Mouse (Mus musculus) forebrain, embryonic 11.5 days (tissue): ENCODE measurements around the gene Mxra7. TPM values are rescaled to one million over a fixed set of nuclear protein-coding genes. Genes with fewer than 3 reads are reported as not detected.

Source experiments
- ATAC-seq: fragments of 200-750 bp; cut with Nextera tagmentation; replicated peaks from 2 replicates; pipeline ENCODE4 v1.8.0; 2017; ENCODE audit warnings: moderate TSS enrichment; ENCODE audit not compliant: low FRiP score
- DNase-seq: peaks from one replicate; pipeline ENCODE4 v3.0.0-alpha.2; 2017; ENCODE audit warnings: low spot score
- H3K27ac ChIP-seq: fragments of 300-500 bp; sonication (generic); 2 replicates; pipeline ENCODE4 v1.5.1; 2014; ENCODE audit warnings: low read depth, low read length
- H3K27me3 ChIP-seq: fragments of 300-500 bp; sonication (generic); 2 replicates; pipeline ENCODE4 v1.6.1; 2014; ENCODE audit warnings: mild to moderate bottlenecking, low read length, mixed read lengths; ENCODE audit not compliant: control insufficient read depth, insufficient read depth
- H3K36me3 ChIP-seq: fragments of 300-500 bp; sonication (generic); 2 replicates; pipeline ENCODE4 v1.6.1; 2014; ENCODE audit warnings: mild to moderate bottlenecking, low read length, moderate library complexity, mixed read lengths; ENCODE audit not compliant: control insufficient read depth, insufficient read depth
- H3K4me1 ChIP-seq: fragments of 300-500 bp; sonication (generic); replicated peaks from 2 replicates; pipeline ENCODE4 v1.6.1; 2014; ENCODE audit warnings: low read length, mixed read lengths; ENCODE audit not compliant: control insufficient read depth, insufficient read depth
- H3K4me2 ChIP-seq: fragments of 300-500 bp; sonication (generic); 2 replicates; pipeline ENCODE4 v1.6.1; 2014; ENCODE audit warnings: low read depth, mild to moderate bottlenecking, low read length, moderate library complexity, mixed read lengths; ENCODE audit not compliant: severe bottlenecking
- H3K4me3 ChIP-seq: fragments of 300-500 bp; sonication (generic); 2 replicates; pipeline ENCODE4 v1.5.1; 2014; ENCODE audit warnings: low read depth, low read length
- H3K9ac ChIP-seq: fragments of 300-500 bp; sonication (generic); 2 replicates; pipeline ENCODE4 v1.6.1; 2014; ENCODE audit warnings: low read length
- H3K9me3 ChIP-seq: fragments of 300-500 bp; sonication (generic); 2 replicates; pipeline ENCODE4 v1.6.1; 2016; ENCODE audit warnings: low read length, mixed read lengths; ENCODE audit not compliant: control insufficient read depth
- WGBS: fragments of 180-500 bp; shearing (Covaris S2); extraction: QIAGEN DNeasy Blood & Tissue Kit; methylation state at CpG from one replicate; pipeline ENCODE4 v1.1.7; 2014; 5-methylcytosine and 5-hydroxymethylcytosine counted together
- polyA plus RNA-seq: library from polyadenylated mRNA; unstranded; fragments of >200 nt; fragmentation: Nextera tagmentation; extraction: Ambion mirVana; gene quantifications from 2 replicates; pipeline ENCODE4 v1.2.1, GENCODE M21; 2014

Mxra7 gene
- polyA plus RNA-seq, 1 experiment from 2014 or later, result 16.8 TPM

GRCm38 (mm10) chr11:116818722-116819121 lies 9.1 kb downstream of the Mxra7 start:
- no peaks in the 10 kb centered on the region for H3K9me3 ChIP-seq
- ATAC-seq (no peak), DNase-seq (no peak)
- H3K27ac ChIP-seq, result no peak overlapping the region
- H3K4me3 ChIP-seq, result no peak overlapping the region
- no peak overlapping the region for H3K9ac ChIP-seq
- H3K36me3 ChIP-seq, result no peaks in the 10 kb centered on the region
- H3K4me1 ChIP-seq, result peaks cover 13% of the 10 kb centered on the region
- H3K4me2 ChIP-seq, result no peak overlapping the region
- 76% methylated on average over 8 of the region's 8 CpGs for WGBS
- no peaks in the 10 kb centered on the region for H3K27me3 ChIP-seq

GRCm38 (mm10) chr11:116817567-116817966 lies 10.3 kb downstream of the Mxra7 start:
- H3K9ac ChIP-seq, result no peak overlapping the region
- no peak overlapping the region for H3K4me2 ChIP-seq
- H3K36me3 ChIP-seq, result no peaks in the 10 kb centered on the region
- H3K9me3 ChIP-seq, result no peaks in the 10 kb centered on the region
- no peak overlapping the region for H3K27ac ChIP-seq
- WGBS, result 95% methylated on average over 5 of the region's 5 CpGs
- ATAC-seq (no peak), DNase-seq (peak; percentile 30)
- H3K27me3 ChIP-seq, result no peaks in the 10 kb centered on the region
- H3K4me1 ChIP-seq, result peaks cover 23% of the 10 kb centered on the region
- no peak overlapping the region for H3K4me3 ChIP-seq

GRCm38 (mm10) chr11:116816769-116817168 lies 11.1 kb downstream of the Mxra7 start:
- Histone ChIP-seq H3K9ac (no peak overlapping the region), H3K4me3 (no peak overlapping the region), H3K27ac (no peak overlapping the region), H3K4me1 (peaks cover 23% of the 10 kb centered on the region), H3K4me2 (no peak overlapping the region), H3K27me3 (no peaks in the 10 kb centered on the region), H3K36me3 (no peaks in the 10 kb centered on the region), H3K9me3 (no peaks in the 10 kb centered on the region)
- ATAC-seq, result no peak
- peak; percentile 48 for DNase-seq
- 83% methylated on average over 5 of the region's 5 CpGs for WGBS

GRCm38 (mm10) chr11:116814884-116815415 lies 12.9 kb downstream of the Mxra7 start:
- DNase-seq, result no peak
- no peak for ATAC-seq

GRCm38 (mm10) chr11:116814076-116814883 lies 13.6 kb downstream of the Mxra7 start:
- Histone ChIP-seq H3K36me3 (no peaks in the 10 kb centered on the region), H3K27me3 (no peaks in the 10 kb centered on the region), H3K27ac (peak overlapping the region; percentile 80), H3K4me1 (peaks cover 36% of the 10 kb centered on the region), H3K9me3 (no peaks in the 10 kb centered on the region), H3K4me3 (no peak overlapping the region), H3K4me2 (no peak overlapping the region; the same call in 1 of the 2 replicates), H3K9ac (peak overlapping the region; percentile 33)
- WGBS, result 5% methylated on average over 20 of the region's 20 CpGs
- no peak for ATAC-seq
- DNase-seq, result peak; percentile 72

More at GRCm38 (mm10) chr11:116814884-116815415, 12.9 kb downstream of the Mxra7 start:
- Histone ChIP-seq H3K4me1 (peaks cover 36% of the 10 kb centered on the region), H3K4me2 (no peak overlapping the region; the same call in 1 of the 2 replicates), H3K4me3 (no peak overlapping the region), H3K9me3 (no peaks in the 10 kb centered on the region), H3K27me3 (no peaks in the 10 kb centered on the region), H3K9ac (peak overlapping the region; percentile 33), H3K36me3 (no peaks in the 10 kb centered on the region), H3K27ac (peak overlapping the region; percentile 80; the same call in 1 of the 2 replicates)
- 23% methylated on average over 7 of the region's 7 CpGs for WGBS

GRCm38 (mm10) chr11:116813610-116814009 lies 14.2 kb downstream of the Mxra7 start:
- peak overlapping the region; percentile 9; the same call in 1 of the 2 replicates for H3K9ac ChIP-seq
- no peaks in the 10 kb centered on the region for H3K36me3 ChIP-seq
- DNase-seq (peak; percentile 54), ATAC-seq (no peak)
- H3K27ac ChIP-seq, result peak overlapping the region; percentile 80
- H3K4me1 ChIP-seq, result peaks cover 36% of the 10 kb centered on the region
- no peak overlapping the region for H3K4me3 ChIP-seq
- H3K27me3 ChIP-seq, result no peaks in the 10 kb centered on the region
- no peaks in the 10 kb centered on the region for H3K9me3 ChIP-seq
- 71% methylated on average over 13 of the region's 13 CpGs for WGBS
- no peak overlapping the region for H3K4me2 ChIP-seq

- DNase-seq (peak; percentile 81), ATAC-seq (0 out of 2 replicates have a peak, but pooled peaks have one; percentile 26)
- Histone ChIP-seq H3K27ac (peak overlapping the region; percentile 80), H3K4me3 (no peak overlapping the region), H3K36me3 (no peaks in the 10 kb centered on the region), H3K4me2 (0 out of 2 replicates have a peak overlapping the region, but pooled peaks have one; percentile 24), H3K9ac (0 out of 2 replicates have a peak overlapping the region, but pooled peaks have one; percentile 21), H3K27me3 (no peaks in the 10 kb centered on the region), H3K9me3 (no peaks in the 10 kb centered on the region), H3K4me1 (peaks cover 36% of the 10 kb centered on the region)
- WGBS, result 47% methylated on average over 21 of the region's 21 CpGs
These were observed 14.9 kb downstream of the Mxra7 start for GRCm38 (mm10) chr11:116812793-116813529.
